In genomic region chr1:181011601-181012000, GRCm38 (mm10) we compare ENCODE assay signal across 29 mouse cellular contexts. TPM values are rescaled to one million over a fixed set of nuclear protein-coding genes. Genes with fewer than 3 reads are reported as not detected.
"Had no signal": no experiment of that assay in that cellular context is flagged by ENCODE, and none has a peak within 500 bp of the region (broad histone marks: within the 10 kb centered on the region; RNA-seq: fewer than 3 reads in every experiment).

No protein-coding gene starts in this region.

- H3K9me3 ChIP-seq: limb, embryonic 12.5 days; midbrain, embryonic 12.5 days; midbrain, embryonic 15.5 days; neural tube, embryonic 12.5 days; neural tube, embryonic 15.5 days had no signal

- H3K4me3 ChIP-seq: layer of hippocampus, adult 2 months; left cerebral cortex, adult 2 months; limb, embryonic 12.5 days; midbrain, embryonic 12.5 days; midbrain, embryonic 15.5 days; neural tube, embryonic 12.5 days; neural tube, embryonic 15.5 days had no signal

- ATAC-seq: liver, postnatal 0 days; lung, postnatal 0 days; midbrain, embryonic 15.5 days had no signal

- H3K4me2 ChIP-seq: limb, embryonic 12.5 days; lung, embryonic 14.5 days; midbrain, embryonic 12.5 days; midbrain, embryonic 15.5 days; neural tube, embryonic 12.5 days; neural tube, embryonic 15.5 days had no signal

- H3K9ac ChIP-seq: limb, embryonic 12.5 days; liver, embryonic 14.5 days; liver, postnatal 0 days; lung, embryonic 14.5 days; midbrain, embryonic 12.5 days; midbrain, embryonic 15.5 days; neural tube, embryonic 12.5 days; neural tube, embryonic 15.5 days had no signal

- DNase-seq: kidney, adult 11 months; kidney, adult 8-10 months; kidney, postnatal 25 days; layer of hippocampus, adult 9-11 months; layer of hippocampus, postnatal 36 days; liver; liver, postnatal 0 days; lung, embryonic 14.5 days; right cerebral cortex, adult 18-20 months; right cerebral cortex, postnatal 14 days; right cerebral cortex, postnatal 4 days; thymus, adult 2 months; thymus, postnatal 14 days; thymus, postnatal 4 days had no signal

- H3K36me3 ChIP-seq: limb, embryonic 12.5 days; midbrain, embryonic 12.5 days; midbrain, embryonic 15.5 days; neural tube, embryonic 12.5 days; neural tube, embryonic 15.5 days had no signal

- H3K27ac ChIP-seq: layer of hippocampus, adult 2 months; left cerebral cortex, adult 2 months; limb, embryonic 12.5 days; liver, embryonic 14.5 days; macrophage; midbrain, embryonic 12.5 days; midbrain, embryonic 15.5 days; neural tube, embryonic 12.5 days; neural tube, embryonic 15.5 days had no signal

- H3K27me3 ChIP-seq: midbrain, embryonic 15.5 days; neural tube, embryonic 12.5 days; neural tube, embryonic 15.5 days had no signal

RNA-seq across cellular contexts. Expression of gene 9130409I23Rik, which starts 39.4 kb away (rescaled TPM):
- total RNA-seq: layer of hippocampus, postnatal 36 days; left cerebral cortex, adult 2 months; left cerebral cortex, postnatal 10 days; left cerebral cortex, postnatal 36 days; megakaryocyte, adult 5-6 weeks had no signal
- polyA plus RNA-seq: large intestine, adult 2 months; limb, embryonic 12.5 days; lung, postnatal 0 days; macrophage; midbrain, embryonic 12.5 days; midbrain, embryonic 15.5 days; neural tube, embryonic 12.5 days; stomach, embryonic 14.5 days had no signal
